Mouse (Mus musculus): ENCODE measurements at regions not wholly inside any gene's neighbourhood (a gene's known extent, or its start where the extent isn't known, plus 50 kb on each side); places are given as distances from the start of the nearest gene placed in this dataset.

DNA sequence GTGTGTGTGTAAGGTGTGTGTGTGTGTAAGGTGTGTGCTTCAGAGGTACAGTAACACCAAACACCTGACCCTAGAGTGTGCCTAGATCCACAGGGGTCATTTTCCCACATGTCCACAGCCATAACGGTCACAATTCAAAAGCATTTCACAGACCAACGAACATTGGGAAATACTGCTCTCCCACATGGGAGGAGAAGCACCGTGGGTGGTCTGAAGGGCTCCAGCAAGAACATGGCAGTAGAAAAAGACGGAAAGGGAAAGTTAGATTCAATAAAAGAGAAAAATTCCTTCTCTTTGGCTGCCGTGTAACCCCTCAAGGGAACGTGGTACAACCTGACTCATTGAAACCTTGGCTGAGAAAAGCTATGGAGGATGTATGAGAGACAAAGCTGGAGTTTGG lies 169.1 kb downstream of the Cdc5l start:
- no peak for TF ChIP-seq CTCF (IDR thresholded peaks at IDR 0.05; ENCODE audit: low read depth)
- no peak for TF ChIP-seq EP300 (IDR thresholded peaks at IDR 0.05; ENCODE audit: low read depth)
